Mouse (Mus musculus): Measurements from ENCODE around the gene 2410131K14Rik. TPM values are rescaled to one million over a fixed set of nuclear protein-coding genes. Genes with fewer than 3 reads are reported as not detected.

The 2410131K14Rik gene
- polyA plus RNA-seq, 1 experiment from 2014 or later: 14.0 TPM

Other genes starting within 250 kb of the 2410131K14Rik start
- gene Tesc, start 217.5 kb upstream of the 2410131K14Rik start, polyA plus RNA-seq (2015; fragmentation: Nextera tagmentation; extraction: Ambion mirVana): 4.5 and 5.2 TPM in 2 replicates
- 23.5 and 24.6 TPM in 2 replicates for gene Fbxw8, start 89.8 kb upstream of the 2410131K14Rik start, polyA plus RNA-seq (2015; fragmentation: Nextera tagmentation; extraction: Ambion mirVana)
- gene Hrk, start 80.6 kb upstream of the 2410131K14Rik start, polyA plus RNA-seq (2015; fragmentation: Nextera tagmentation; extraction: Ambion mirVana): 0.62 and 0.91 TPM in 2 replicates
- 7.0 and 9.0 TPM in 2 replicates for gene Rnft2, start 111 bp upstream of the 2410131K14Rik start, polyA plus RNA-seq (2015; fragmentation: Nextera tagmentation; extraction: Ambion mirVana)

Data from forebrain, embryonic 13.5 days (tissue).